ENCODE assay signal across 27 mouse cellular contexts in genomic region chrX:23640431-23640830, GRCm38 (mm10).
"Had no signal": no experiment of that assay in that cellular context is flagged by ENCODE, and none has a peak within 500 bp of the region (broad histone marks: within the 10 kb centered on the region; RNA-seq: fewer than 3 reads in every experiment).

No protein-coding gene starts in this region.

- H3K9ac ChIP-seq: limb, embryonic 12.5 days; limb, embryonic 13.5 days; limb, embryonic 15.5 days; liver, embryonic 12.5 days; liver, embryonic 13.5 days; liver, embryonic 14.5 days; liver, embryonic 15.5 days; liver, postnatal 0 days; lung, embryonic 14.5 days; lung, embryonic 15.5 days; midbrain, embryonic 12.5 days; midbrain, embryonic 13.5 days; midbrain, embryonic 15.5 days; neural tube, embryonic 12.5 days had no signal

- H3K4me1 ChIP-seq: limb, embryonic 10.5 days; limb, embryonic 12.5 days; limb, embryonic 13.5 days; limb, embryonic 15.5 days; liver, embryonic 12.5 days; liver, embryonic 13.5 days; liver, embryonic 15.5 days; lung, embryonic 15.5 days; megakaryocyte, embryonic 14.5 days; midbrain, embryonic 10.5 days; midbrain, embryonic 12.5 days; midbrain, embryonic 13.5 days; midbrain, embryonic 15.5 days; neural tube, embryonic 12.5 days had no signal

- H3K4me3 ChIP-seq: limb, embryonic 10.5 days; limb, embryonic 12.5 days; limb, embryonic 13.5 days; limb, embryonic 15.5 days; liver, embryonic 12.5 days; liver, embryonic 13.5 days; liver, embryonic 15.5 days; lung, embryonic 15.5 days; megakaryocyte, embryonic 14.5 days; midbrain, embryonic 10.5 days; midbrain, embryonic 12.5 days; midbrain, embryonic 13.5 days; midbrain, embryonic 15.5 days; myocyte; neural tube, embryonic 12.5 days had no signal

- DNase-seq: left cerebral cortex, postnatal 4 days; liver; liver, embryonic 13.5 days; liver, postnatal 0 days; lung, adult 18-20 months; lung, adult 2 months; lung, embryonic 14.5 days; lung, postnatal 10 days; lung, postnatal 36 days; lung, postnatal 4 days; midbrain, embryonic 14.5 days had no signal

- H3K9me3 ChIP-seq: limb, embryonic 10.5 days; limb, embryonic 12.5 days; limb, embryonic 13.5 days; limb, embryonic 15.5 days; liver, embryonic 12.5 days; liver, embryonic 13.5 days; liver, embryonic 15.5 days; lung, embryonic 15.5 days; megakaryocyte, embryonic 14.5 days; midbrain, embryonic 10.5 days; midbrain, embryonic 12.5 days; midbrain, embryonic 13.5 days; midbrain, embryonic 15.5 days; neural tube, embryonic 12.5 days had no signal

- H3K27ac ChIP-seq: limb, embryonic 10.5 days; limb, embryonic 12.5 days; limb, embryonic 13.5 days; limb, embryonic 15.5 days; liver, embryonic 12.5 days; liver, embryonic 13.5 days; liver, embryonic 14.5 days; liver, embryonic 15.5 days; lung, embryonic 15.5 days; macrophage; midbrain, embryonic 10.5 days; midbrain, embryonic 12.5 days; midbrain, embryonic 13.5 days; midbrain, embryonic 15.5 days; neural tube, embryonic 12.5 days had no signal

- H3K27me3 ChIP-seq: limb, embryonic 12.5 days; limb, embryonic 13.5 days; limb, embryonic 15.5 days; liver, embryonic 12.5 days; liver, embryonic 13.5 days; liver, embryonic 15.5 days; lung, embryonic 15.5 days; megakaryocyte, embryonic 14.5 days; midbrain, embryonic 12.5 days; midbrain, embryonic 13.5 days; midbrain, embryonic 15.5 days; neural tube, embryonic 12.5 days had no signal

- H3K36me3 ChIP-seq: limb, embryonic 10.5 days; limb, embryonic 12.5 days; limb, embryonic 13.5 days; limb, embryonic 15.5 days; liver, embryonic 12.5 days; liver, embryonic 13.5 days; liver, embryonic 15.5 days; lung, embryonic 15.5 days; midbrain, embryonic 10.5 days; midbrain, embryonic 12.5 days; midbrain, embryonic 13.5 days; midbrain, embryonic 15.5 days; neural tube, embryonic 12.5 days had no signal
